Mouse (Mus musculus): ENCODE results near the gene Zzef1. TPM values are rescaled to one million over a fixed set of nuclear protein-coding genes. Genes with fewer than 3 reads are reported as not detected.

The Zzef1 gene
- polyA plus RNA-seq, 2 experiments, result 4.4 to 5.1 TPM

DNA sequence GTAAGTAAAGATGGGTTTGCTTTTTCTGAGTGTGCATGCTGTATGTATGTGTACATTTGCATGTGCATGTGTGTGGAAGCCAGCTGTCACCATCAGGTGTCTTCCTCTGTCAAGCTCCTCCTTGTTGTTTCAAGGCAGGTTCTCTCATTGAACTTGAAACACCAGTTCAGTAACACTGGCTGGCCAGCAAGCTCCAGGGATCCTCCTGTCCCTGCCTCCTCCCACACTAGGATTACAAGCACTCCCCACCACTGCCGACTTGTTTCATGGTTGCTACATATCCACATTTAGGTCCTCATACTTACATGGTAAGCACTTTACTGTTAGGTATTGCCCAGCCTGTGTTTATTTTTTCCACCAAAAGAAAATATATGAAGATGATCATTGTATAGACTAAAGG lies 96.6 kb downstream of the Zzef1 start:
- H3K9me3 ChIP-seq (ENCODE audit: control insufficient read depth, low read length), result no peaks in the 10 kb centered on the region
- TF ChIP-seq EP300 (IDR thresholded peaks at IDR 0.05; ENCODE audit: low read depth) (no peak), CTCF (IDR thresholded peaks at IDR 0.05; ENCODE audit: low read depth) (no peak)
- DNase-seq (ENCODE audit: low read depth in 3 of 3, low spot score in 3 of 3), result no peak
- H3K9ac ChIP-seq (replicated peaks), result no peak overlapping the region
- H3K36me3 ChIP-seq (replicated peaks; ENCODE audit: control insufficient read depth, insufficient read depth, low read depth), result peaks cover 6% of the 10 kb centered on the region; the same call in 1 of the 2 replicates
- 67% methylated on average over 1 of the region's 1 CpGs for WGBS (ENCODE audit: insufficient replicate concordance)
- H3K27ac ChIP-seq, result no peak overlapping the region
- H3K4me1 ChIP-seq (replicated peaks; ENCODE audit: control insufficient read depth in 2 of 2, insufficient read depth in 2 of 2, low read length in 1 of 2), result no peaks in the 10 kb centered on the region
- ATAC-seq (ENCODE audit: insufficient read depth), result no peak
- H3K27me3 ChIP-seq (ENCODE audit: control insufficient read depth, insufficient read depth, low read length), result no peaks in the 10 kb centered on the region
- H3K4me3 ChIP-seq (ENCODE audit: insufficient read depth in 1 of 2, low read depth in 2 of 2, low read length in 2 of 2), result no peak overlapping the region
- H3K4me2 ChIP-seq (ENCODE audit: low read depth), result no peak overlapping the region

DNA sequence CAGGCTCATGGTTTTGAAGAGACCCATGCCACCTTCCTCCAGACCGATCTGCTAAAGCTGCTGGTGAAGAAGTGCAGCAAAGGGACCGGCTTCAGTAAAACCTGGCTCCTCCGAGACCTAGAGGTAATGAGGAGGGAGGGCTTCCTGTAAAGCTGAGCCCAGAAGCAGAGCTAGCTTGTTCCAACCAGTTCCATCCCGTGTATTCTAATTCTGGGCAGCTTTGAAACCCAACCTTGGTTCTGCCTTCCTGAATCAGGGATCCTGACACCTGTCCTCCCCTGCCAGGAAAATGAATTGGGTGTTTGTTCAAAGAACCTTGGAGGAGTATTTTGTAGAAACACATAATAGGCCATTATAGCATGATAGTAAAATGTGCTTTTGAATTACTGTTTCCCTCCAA lies 112.4 kb downstream of the Zzef1 start:
- Histone ChIP-seq H3K27me3 (ENCODE audit: control insufficient read depth, insufficient read depth, low read length) (no peaks in the 10 kb centered on the region), H3K4me3 (ENCODE audit: insufficient read depth in 1 of 2, low read depth in 2 of 2, low read length in 2 of 2) (no peak overlapping the region), H3K36me3 (replicated peaks; ENCODE audit: control insufficient read depth, insufficient read depth, low read depth) (peaks cover 20% of the 10 kb centered on the region), H3K4me1 (replicated peaks; ENCODE audit: control insufficient read depth in 2 of 2, insufficient read depth in 2 of 2, low read length in 1 of 2) (no peaks in the 10 kb centered on the region), H3K27ac (no peak overlapping the region), H3K9ac (replicated peaks) (no peak overlapping the region), H3K9me3 (ENCODE audit: control insufficient read depth, low read length) (no peaks in the 10 kb centered on the region), H3K4me2 (ENCODE audit: low read depth) (no peak overlapping the region)
- TF ChIP-seq CTCF (IDR thresholded peaks at IDR 0.05; ENCODE audit: low read depth) (no peak), EP300 (IDR thresholded peaks at IDR 0.05; ENCODE audit: low read depth) (no peak)
- no peak for ATAC-seq (ENCODE audit: insufficient read depth)
- WGBS (ENCODE audit: insufficient replicate concordance), result 73% methylated on average over 4 of the region's 4 CpGs
- DNase-seq (ENCODE audit: low read depth in 3 of 3, low spot score in 3 of 3), result no peak

DNA sequence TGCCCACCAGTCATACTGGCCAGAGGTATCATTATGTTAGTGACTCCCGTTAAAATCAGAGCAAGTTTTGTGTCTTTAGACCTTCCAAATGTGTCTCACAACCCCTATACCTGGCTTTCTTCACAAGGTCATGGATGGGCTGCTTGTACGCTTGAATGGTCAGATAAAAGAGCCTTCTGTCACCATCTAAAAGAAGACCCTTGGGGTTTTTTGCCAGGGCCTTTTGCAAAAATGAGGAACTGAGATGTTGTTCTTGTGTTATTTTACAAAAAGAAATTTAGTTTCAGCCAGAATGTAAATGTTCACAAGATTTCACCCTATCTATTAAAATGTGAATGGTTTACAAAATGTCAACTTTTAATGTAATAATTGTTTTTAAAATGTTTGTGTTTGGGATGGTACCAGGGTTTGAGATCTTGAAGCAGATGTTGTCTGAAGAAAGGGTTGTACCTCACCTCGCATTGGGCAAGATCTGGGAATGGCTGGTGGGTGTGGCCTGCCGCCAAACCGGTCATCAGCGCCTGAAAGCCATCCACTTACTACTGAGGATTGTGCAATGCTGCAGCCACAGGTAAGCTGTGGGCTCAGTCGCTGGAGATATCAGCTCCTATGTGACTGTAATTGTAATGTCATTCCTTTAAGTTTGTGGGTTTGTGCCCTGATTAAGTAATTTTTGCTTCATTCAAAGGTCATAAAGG lies 121.4 kb downstream of the Zzef1 start:
- Histone ChIP-seq H3K27ac (no peak overlapping the region), H3K9me3 (ENCODE audit: control insufficient read depth, low read length) (no peaks in the 10 kb centered on the region), H3K36me3 (replicated peaks; ENCODE audit: control insufficient read depth, insufficient read depth, low read depth) (peaks cover 18% of the 10 kb centered on the region), H3K9ac (replicated peaks) (no peak overlapping the region), H3K27me3 (ENCODE audit: control insufficient read depth, insufficient read depth, low read length) (no peaks in the 10 kb centered on the region), H3K4me3 (ENCODE audit: insufficient read depth in 1 of 2, low read depth in 2 of 2, low read length in 2 of 2) (no peak overlapping the region), H3K4me2 (ENCODE audit: low read depth) (no peak overlapping the region), H3K4me1 (replicated peaks; ENCODE audit: control insufficient read depth in 2 of 2, insufficient read depth in 2 of 2, low read length in 1 of 2) (no peaks in the 10 kb centered on the region)
- no peak for TF ChIP-seq EP300 (IDR thresholded peaks at IDR 0.05; ENCODE audit: low read depth)
- no peak for TF ChIP-seq CTCF (IDR thresholded peaks at IDR 0.05; ENCODE audit: low read depth)
- WGBS (ENCODE audit: insufficient replicate concordance), result 74% methylated on average over 7 of the region's 7 CpGs
- DNase-seq (ENCODE audit: low read depth in 3 of 3, low spot score in 3 of 3) (no peak), ATAC-seq (ENCODE audit: insufficient read depth) (no peak)

DNA sequence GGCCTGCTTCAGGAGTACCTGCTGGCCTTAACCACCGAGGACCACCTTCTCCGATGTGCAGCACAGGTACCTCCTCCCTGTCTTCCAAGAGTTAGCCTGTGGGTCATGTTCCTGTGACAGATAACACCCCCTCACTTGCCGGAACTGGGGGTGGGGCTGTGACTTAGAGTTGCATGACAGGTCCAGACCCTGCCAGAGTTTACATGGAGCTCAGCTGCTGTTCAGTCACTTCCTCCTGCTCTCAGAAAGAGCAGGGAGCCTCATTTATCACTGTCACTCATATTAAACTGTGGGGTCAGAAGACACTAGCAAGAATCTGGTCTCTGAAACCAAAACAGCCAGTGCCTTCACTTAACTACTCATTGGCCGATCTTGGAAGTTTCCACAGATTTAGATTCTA lies 127.1 kb downstream of the Zzef1 start:
- WGBS (ENCODE audit: insufficient replicate concordance), result 20% methylated on average over 4 of the region's 4 CpGs
- no peaks in the 10 kb centered on the region for H3K4me1 ChIP-seq (replicated peaks; ENCODE audit: control insufficient read depth in 2 of 2, insufficient read depth in 2 of 2, low read length in 1 of 2)
- no peaks in the 10 kb centered on the region for H3K27me3 ChIP-seq (ENCODE audit: control insufficient read depth, insufficient read depth, low read length)
- no peak overlapping the region for H3K4me2 ChIP-seq (ENCODE audit: low read depth)
- H3K27ac ChIP-seq, result no peak overlapping the region
- H3K9ac ChIP-seq (replicated peaks), result no peak overlapping the region
- DNase-seq (ENCODE audit: low read depth in 3 of 3, low spot score in 3 of 3), result no peak
- H3K36me3 ChIP-seq (replicated peaks; ENCODE audit: control insufficient read depth, insufficient read depth, low read depth), result peaks cover 2% of the 10 kb centered on the region
- H3K4me3 ChIP-seq (ENCODE audit: insufficient read depth in 1 of 2, low read depth in 2 of 2, low read length in 2 of 2), result no peak overlapping the region
- H3K9me3 ChIP-seq (ENCODE audit: control insufficient read depth, low read length), result no peaks in the 10 kb centered on the region
- no peak for ATAC-seq (ENCODE audit: insufficient read depth)
- no peak for TF ChIP-seq CTCF (IDR thresholded peaks at IDR 0.05; ENCODE audit: low read depth)

DNA sequence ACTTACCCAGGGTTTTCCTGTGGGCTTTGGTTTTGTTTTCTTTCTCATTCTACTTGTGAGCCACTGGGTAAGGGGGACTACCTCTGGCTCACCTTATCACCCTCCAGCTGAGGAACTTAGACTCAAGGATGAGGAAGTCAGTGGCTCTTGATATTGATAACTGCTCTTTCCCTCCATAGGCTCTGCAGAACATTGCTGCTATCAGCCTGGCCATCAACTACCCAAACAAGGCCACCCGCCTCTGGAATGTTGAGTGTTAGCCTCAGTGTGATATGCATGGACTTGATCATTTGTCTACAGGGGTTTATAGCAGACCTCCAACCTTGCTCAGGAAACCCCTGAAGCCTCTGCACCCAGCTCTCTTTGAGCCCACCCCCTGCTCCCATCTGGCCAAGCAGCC lies 128.4 kb downstream of the Zzef1 start:
- no peak for ATAC-seq (ENCODE audit: insufficient read depth)

More for the DNA sequence above, 128.4 kb downstream of the Zzef1 start:
- H3K4me1 ChIP-seq (replicated peaks; ENCODE audit: control insufficient read depth in 2 of 2, insufficient read depth in 2 of 2, low read length in 1 of 2), result no peaks in the 10 kb centered on the region
- no peak overlapping the region for H3K4me3 ChIP-seq (ENCODE audit: insufficient read depth in 1 of 2, low read depth in 2 of 2, low read length in 2 of 2)
- no peak overlapping the region for H3K9ac ChIP-seq (replicated peaks)
- H3K4me2 ChIP-seq (ENCODE audit: low read depth), result no peak overlapping the region
- H3K36me3 ChIP-seq (replicated peaks; ENCODE audit: control insufficient read depth, insufficient read depth, low read depth), result peaks cover 2% of the 10 kb centered on the region; the same call in 1 of the 2 replicates
- H3K27me3 ChIP-seq (ENCODE audit: control insufficient read depth, insufficient read depth, low read length), result no peaks in the 10 kb centered on the region
- no peaks in the 10 kb centered on the region for H3K9me3 ChIP-seq (ENCODE audit: control insufficient read depth, low read length)
- TF ChIP-seq CTCF (IDR thresholded peaks at IDR 0.05; ENCODE audit: low read depth), result no peak
- no peak for TF ChIP-seq EP300 (IDR thresholded peaks at IDR 0.05; ENCODE audit: low read depth)
- no peak overlapping the region for H3K27ac ChIP-seq
- no peak for DNase-seq (ENCODE audit: low read depth in 3 of 3, low spot score in 3 of 3)
- 23% methylated on average over 1 of the region's 1 CpGs for WGBS (ENCODE audit: insufficient replicate concordance)

All from liver, embryonic 14.5 days (tissue).